Mouse (Mus musculus) embryonic facial prominence, embryonic 11.5 days (tissue): ENCODE data around the gene Ccdc86. TPM values are rescaled to one million over a fixed set of nuclear protein-coding genes. Genes with fewer than 3 reads are reported as not detected.

Experiments used
- ATAC-seq: fragments of 200-750 bp; cut with Nextera tagmentation; replicated peaks from 2 replicates; pipeline ENCODE4 v1.8.0; 2017; ENCODE audit warnings: low read depth; ENCODE audit not compliant: insufficient number of reproducible peaks, low FRiP score, low TSS enrichment
- DNase-seq: peaks from one replicate; pipeline ENCODE4 v3.0.0-alpha.2; 2015; ENCODE audit warnings: low spot score
- H3K27ac ChIP-seq: fragments of 300-500 bp; sonication (generic); replicated peaks from 2 replicates; pipeline ENCODE4 v1.5.1; 2014; ENCODE audit warnings: mild to moderate bottlenecking, low read depth, low read length, control low read depth
- H3K27me3 ChIP-seq: fragments of 300-500 bp; sonication (generic); 2 replicates; pipeline ENCODE4 v1.6.1; 2014; ENCODE audit warnings: mild to moderate bottlenecking, low read length, moderate library complexity, mixed read lengths; ENCODE audit not compliant: control insufficient read depth, insufficient read depth
- H3K36me3 ChIP-seq: fragments of 300-500 bp; sonication (generic); replicated peaks from 2 replicates; pipeline ENCODE4 v1.6.1; 2014; ENCODE audit warnings: low read depth, mild to moderate bottlenecking, low read length, moderate library complexity, mixed read lengths; ENCODE audit not compliant: control insufficient read depth, insufficient read depth
- H3K4me1 ChIP-seq: fragments of 300-500 bp; sonication (generic); 2 replicates; pipeline ENCODE4 v1.6.1; 2014; ENCODE audit warnings: low read length, mixed read lengths; ENCODE audit not compliant: control insufficient read depth, insufficient read depth
- H3K4me2 ChIP-seq: fragments of 300-500 bp; sonication (generic); 2 replicates; pipeline ENCODE4 v1.6.1; 2014; ENCODE audit warnings: low read depth, mild to moderate bottlenecking, control low read depth, low read length, moderate library complexity
- H3K4me3 ChIP-seq: fragments of 300-500 bp; sonication (generic); 2 replicates; pipeline ENCODE4 v1.5.1; 2014; ENCODE audit warnings: low read depth, low read length, control low read depth
- H3K9ac ChIP-seq: fragments of 300-500 bp; sonication (generic); replicated peaks from 2 replicates; pipeline ENCODE4 v1.6.1; 2014; ENCODE audit warnings: mild to moderate bottlenecking, control low read depth, low read length
- H3K9me3 ChIP-seq: fragments of 300-500 bp; sonication (generic); replicated peaks from 2 replicates; pipeline ENCODE4 v1.6.1; 2016; ENCODE audit warnings: mild to moderate bottlenecking, low read length, inconsistent platforms, mixed read lengths; ENCODE audit not compliant: control insufficient read depth
- WGBS: fragments of 180-500 bp; shearing (Covaris S2); extraction: QIAGEN DNeasy Blood & Tissue Kit; methylation state at CpG from one replicate; pipeline ENCODE4 v1.1.7; 2014; 5-methylcytosine and 5-hydroxymethylcytosine counted together
- polyA plus RNA-seq: library from polyadenylated mRNA; unstranded; fragments of >200 nt; fragmentation: Nextera tagmentation; extraction: Ambion mirVana; gene quantifications from 2 replicates; pipeline ENCODE4 v1.2.1, GENCODE M21; 2014

Gene Ccdc86
- polyA plus RNA-seq, 1 experiment from 2014 or later, result 25.1 TPM

- H3K4me1 ChIP-seq, result no peaks in the 10 kb centered on the region
- H3K27me3 ChIP-seq, result no peaks in the 10 kb centered on the region
- H3K9ac ChIP-seq, result no peak overlapping the region
- H3K36me3 ChIP-seq, result no peaks in the 10 kb centered on the region
- DNase-seq (no peak), ATAC-seq (0 out of 2 replicates have a peak, but pooled peaks have one; percentile 23)
- H3K4me2 ChIP-seq, result no peak overlapping the region
- H3K27ac ChIP-seq, result no peak overlapping the region
- no peak overlapping the region for H3K4me3 ChIP-seq
- WGBS, result 87% methylated on average over 10 of the region's 10 CpGs
- no peaks in the 10 kb centered on the region for H3K9me3 ChIP-seq
These were observed 30.6 kb downstream of the Ccdc86 start for GRCm38 (mm10) chr19:10918321-10918991.

- no peaks in the 10 kb centered on the region for H3K4me1 ChIP-seq
- no peaks in the 10 kb centered on the region for H3K36me3 ChIP-seq
- WGBS, result 60% methylated on average over 5 of the region's 5 CpGs
- no peak for ATAC-seq
- no peak overlapping the region for H3K9ac ChIP-seq
- no peak for DNase-seq
- no peaks in the 10 kb centered on the region for H3K27me3 ChIP-seq
- no peaks in the 10 kb centered on the region for H3K9me3 ChIP-seq
- no peak overlapping the region for H3K4me2 ChIP-seq
- no peak overlapping the region for H3K27ac ChIP-seq
- H3K4me3 ChIP-seq, result no peak overlapping the region
These were observed 32.6 kb downstream of the Ccdc86 start for GRCm38 (mm10) chr19:10916506-10916905.

GRCm38 (mm10) chr19:10914870-10915269 is 34.2 kb downstream of the Ccdc86 start:
- no peak overlapping the region for H3K4me3 ChIP-seq
- H3K9ac ChIP-seq, result no peak overlapping the region
- no peak overlapping the region for H3K4me2 ChIP-seq
- ATAC-seq (no peak), DNase-seq (no peak)
- H3K4me1 ChIP-seq, result no peaks in the 10 kb centered on the region
- no peaks in the 10 kb centered on the region for H3K36me3 ChIP-seq
- H3K27me3 ChIP-seq, result no peaks in the 10 kb centered on the region
- WGBS, result 57% methylated on average over 2 of the region's 2 CpGs
- H3K27ac ChIP-seq, result no peak overlapping the region
- no peaks in the 10 kb centered on the region for H3K9me3 ChIP-seq

- ATAC-seq, result no peak
- WGBS, result 74% methylated on average over 7 of the region's 7 CpGs
These were observed 34.8 kb downstream of the Ccdc86 start for GRCm38 (mm10) chr19:10914291-10914690.

GRCm38 (mm10) chr19:10909087-10909721 is 39.9 kb downstream of the Ccdc86 start:
- H3K9ac ChIP-seq, result no peak overlapping the region

More at GRCm38 (mm10) chr19:10914291-10914690, 34.8 kb downstream of the Ccdc86 start:
- no peak overlapping the region for H3K9ac ChIP-seq
- H3K27ac ChIP-seq, result no peak overlapping the region
- no peaks in the 10 kb centered on the region for H3K27me3 ChIP-seq
- no peaks in the 10 kb centered on the region for H3K36me3 ChIP-seq
- H3K9me3 ChIP-seq, result no peaks in the 10 kb centered on the region
- no peak overlapping the region for H3K4me3 ChIP-seq
- no peaks in the 10 kb centered on the region for H3K4me1 ChIP-seq
- H3K4me2 ChIP-seq, result no peak overlapping the region
- no peak for DNase-seq

GRCm38 (mm10) chr19:10907891-10908290 is 41.2 kb downstream of the Ccdc86 start:
- 56% methylated on average over 3 of the region's 3 CpGs for WGBS
- Histone ChIP-seq H3K9ac (no peak overlapping the region), H3K27ac (no peak overlapping the region), H3K4me3 (no peak overlapping the region), H3K4me2 (no peak overlapping the region), H3K27me3 (no peaks in the 10 kb centered on the region), H3K36me3 (peaks cover 11% of the 10 kb centered on the region), H3K4me1 (no peaks in the 10 kb centered on the region), H3K9me3 (no peaks in the 10 kb centered on the region)
- ATAC-seq (no peak), DNase-seq (peak; percentile 56)

More at GRCm38 (mm10) chr19:10909087-10909721, 39.9 kb downstream of the Ccdc86 start:
- no peak overlapping the region for H3K27ac ChIP-seq
- H3K27me3 ChIP-seq, result no peaks in the 10 kb centered on the region
- no peak overlapping the region for H3K4me3 ChIP-seq
- 77% methylated on average over 6 of the region's 6 CpGs for WGBS
- H3K4me2 ChIP-seq, result no peak overlapping the region
- H3K4me1 ChIP-seq, result no peaks in the 10 kb centered on the region
- H3K36me3 ChIP-seq, result peaks cover 6% of the 10 kb centered on the region
- H3K9me3 ChIP-seq, result no peaks in the 10 kb centered on the region
- DNase-seq, result no peak
- no peak for ATAC-seq

- Histone ChIP-seq H3K9me3 (no peaks in the 10 kb centered on the region), H3K4me2 (no peak overlapping the region), H3K4me3 (no peak overlapping the region), H3K27ac (no peak overlapping the region), H3K9ac (no peak overlapping the region), H3K36me3 (peaks cover 21% of the 10 kb centered on the region), H3K27me3 (no peaks in the 10 kb centered on the region), H3K4me1 (no peaks in the 10 kb centered on the region)
- ATAC-seq (no peak), DNase-seq (no peak)
- WGBS, result 89% methylated on average over 5 of the region's 5 CpGs
These were observed 43.4 kb downstream of the Ccdc86 start for GRCm38 (mm10) chr19:10905728-10906000.

- Histone ChIP-seq H3K36me3 (peaks cover 24% of the 10 kb centered on the region), H3K27me3 (no peaks in the 10 kb centered on the region), H3K9me3 (no peaks in the 10 kb centered on the region), H3K4me3 (no peak overlapping the region), H3K27ac (no peak overlapping the region), H3K9ac (no peak overlapping the region), H3K4me1 (no peaks in the 10 kb centered on the region), H3K4me2 (no peak overlapping the region)
- ATAC-seq (no peak), DNase-seq (peak; percentile 29)
- 70% methylated on average over 7 of the region's 7 CpGs for WGBS
These were observed 43.9 kb downstream of the Ccdc86 start for GRCm38 (mm10) chr19:10904927-10905727.
